Mouse (Mus musculus): ENCODE results near the gene Swi5. TPM values are rescaled to one million over a fixed set of nuclear protein-coding genes. Genes with fewer than 3 reads are reported as not detected.

The Swi5 gene
- polyA plus RNA-seq, 1 experiment from 2014 or later, result 169 TPM

DNA sequence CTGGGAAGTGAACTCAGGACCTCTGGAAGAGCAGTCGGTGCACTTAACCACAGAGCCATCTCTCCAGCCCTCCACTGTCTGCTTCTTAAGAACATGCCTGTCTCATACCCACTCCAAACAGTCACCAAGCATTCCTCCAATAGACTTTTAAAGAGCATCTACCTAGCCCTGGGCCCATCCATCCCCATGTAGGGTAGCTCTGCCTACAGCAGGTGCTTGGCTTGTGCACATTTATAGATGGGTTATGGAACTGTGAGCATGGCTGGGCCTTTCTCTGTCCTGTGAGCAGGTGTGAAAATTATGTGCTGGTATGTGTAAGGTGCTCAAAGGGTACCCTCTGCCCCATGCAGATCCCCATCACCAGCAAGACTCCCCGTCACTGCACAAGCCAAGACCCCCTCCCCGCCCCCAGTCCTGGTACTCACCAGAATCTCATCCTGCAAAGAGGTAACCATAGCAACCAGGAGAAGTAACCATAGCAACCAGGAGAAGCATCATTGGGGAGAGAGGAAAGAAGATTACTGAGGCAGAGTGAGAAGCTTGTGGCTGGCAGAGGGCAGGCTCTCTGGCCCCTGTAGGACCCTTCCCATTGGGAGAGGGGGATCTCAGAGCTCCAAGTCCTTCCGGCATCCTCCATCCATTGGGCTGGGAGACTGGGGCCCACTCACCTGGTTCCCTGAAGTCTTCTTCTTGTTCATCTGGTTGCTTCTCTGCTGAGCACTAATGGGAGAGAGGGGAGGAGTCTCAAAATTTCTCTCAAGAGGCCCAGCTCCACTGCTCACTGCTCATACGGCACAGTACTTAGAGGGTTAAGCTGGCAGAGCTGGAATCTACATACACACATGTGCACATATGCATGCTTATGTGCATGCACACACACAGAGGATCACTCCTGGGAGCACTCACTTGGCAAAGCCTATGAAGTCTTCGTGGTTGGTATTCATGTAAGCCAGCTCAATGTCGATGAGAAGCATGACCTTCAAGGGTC, 35.2 kb upstream of the Swi5 start:
- H3K9me3 ChIP-seq (ENCODE audit: control insufficient read depth, low read length), result no peaks in the 10 kb centered on the region
- peak overlapping the region; percentile 1; the same call in 1 of the 2 replicates for H3K9ac ChIP-seq (replicated peaks; ENCODE audit: low read length)
- no peaks in the 10 kb centered on the region for H3K27me3 ChIP-seq (ENCODE audit: control insufficient read depth, insufficient read depth, low read length)
- H3K36me3 ChIP-seq (ENCODE audit: control insufficient read depth, insufficient read depth, low read length), result peaks cover 6% of the 10 kb centered on the region
- H3K4me2 ChIP-seq (ENCODE audit: low read length), result peak overlapping the region; percentile 31
- DNase-seq (peak; percentile 89), ATAC-seq (ENCODE audit: low FRiP score, low TSS enrichment) (peak; percentile 79)
- H3K4me1 ChIP-seq (ENCODE audit: control insufficient read depth, insufficient read depth, low read length), result peaks cover 27% of the 10 kb centered on the region
- 41% methylated on average over 7 of the region's 7 CpGs for WGBS
- peak overlapping the region; percentile 93 for H3K27ac ChIP-seq (replicated peaks; ENCODE audit: low read depth, low read length)
- H3K4me3 ChIP-seq (replicated peaks; ENCODE audit: low read depth, low read length), result no peak overlapping the region

DNA sequence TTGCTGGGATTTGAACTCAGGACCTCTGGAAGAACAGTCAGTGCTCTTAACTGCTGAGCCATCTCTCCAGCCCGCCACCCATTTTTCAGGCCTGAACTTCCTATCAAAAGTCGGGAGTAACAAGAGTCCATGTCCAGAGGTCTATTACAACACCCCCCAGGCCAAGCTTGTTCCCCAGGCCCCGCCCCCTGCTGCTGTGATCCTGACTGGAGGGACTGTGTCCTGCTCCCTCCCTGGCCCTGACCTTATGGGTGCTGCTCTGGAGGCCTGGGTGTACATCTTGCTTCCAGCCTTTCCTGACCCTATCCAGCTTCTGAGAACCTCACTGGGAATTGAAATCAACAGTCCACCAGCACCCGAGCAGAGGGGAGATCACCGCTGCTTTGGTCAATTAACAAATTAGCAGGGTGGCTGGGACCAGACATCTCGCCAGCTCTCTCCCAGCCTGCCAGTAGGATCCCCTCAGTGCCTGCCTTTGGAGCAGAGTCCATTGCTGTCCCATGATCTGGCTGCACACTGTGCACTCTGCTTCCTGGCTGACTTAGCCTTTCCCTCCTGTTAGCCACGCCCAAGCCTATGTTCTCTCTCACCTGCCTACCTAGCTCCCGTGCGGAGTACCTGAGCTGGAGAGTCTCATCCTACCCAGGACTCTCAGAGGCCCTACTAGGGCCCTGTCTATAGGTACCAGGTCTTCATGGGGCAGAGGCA, 33.9 kb upstream of the Swi5 start:
- DNase-seq (no peak), ATAC-seq (ENCODE audit: low FRiP score, low TSS enrichment) (no peak)
- peaks cover 29% of the 10 kb centered on the region for H3K4me1 ChIP-seq (ENCODE audit: control insufficient read depth, insufficient read depth, low read length)
- no peak overlapping the region for H3K4me2 ChIP-seq (ENCODE audit: low read length)
- H3K9me3 ChIP-seq (ENCODE audit: control insufficient read depth, low read length), result no peaks in the 10 kb centered on the region
- H3K27ac ChIP-seq (replicated peaks; ENCODE audit: low read depth, low read length), result peak overlapping the region; percentile 93
- peaks cover 6% of the 10 kb centered on the region for H3K36me3 ChIP-seq (ENCODE audit: control insufficient read depth, insufficient read depth, low read length)
- H3K4me3 ChIP-seq (replicated peaks; ENCODE audit: low read depth, low read length), result no peak overlapping the region
- no peaks in the 10 kb centered on the region for H3K27me3 ChIP-seq (ENCODE audit: control insufficient read depth, insufficient read depth, low read length)
- 78% methylated on average over 9 of the region's 9 CpGs for WGBS
- no peak overlapping the region; the same call in 1 of the 2 replicates for H3K9ac ChIP-seq (replicated peaks; ENCODE audit: low read length)

DNA sequence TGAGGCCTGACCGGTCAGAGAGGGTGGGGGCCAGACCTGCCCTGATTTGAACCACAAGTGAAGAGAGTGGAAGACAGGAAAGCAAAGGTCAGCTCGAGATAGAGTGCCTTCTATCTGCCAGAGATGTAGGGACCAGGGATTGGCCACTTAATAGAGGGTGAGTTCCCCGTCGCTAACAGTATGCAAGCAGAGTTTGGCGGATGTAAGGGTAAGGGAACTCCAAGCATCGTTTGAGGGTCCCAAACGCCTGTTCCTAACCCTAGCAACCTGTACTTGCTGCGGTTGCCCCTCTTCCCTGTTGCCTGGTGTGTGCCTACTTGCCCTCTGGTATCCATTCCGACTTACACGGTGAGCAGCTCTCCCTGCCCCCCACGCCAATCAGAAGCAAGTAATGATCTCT, 32.8 kb upstream of the Swi5 start:
- Histone ChIP-seq H3K4me2 (ENCODE audit: low read length) (no peak overlapping the region), H3K27me3 (ENCODE audit: control insufficient read depth, insufficient read depth, low read length) (no peaks in the 10 kb centered on the region), H3K27ac (replicated peaks; ENCODE audit: low read depth, low read length) (no peak overlapping the region), H3K9ac (replicated peaks; ENCODE audit: low read length) (no peak overlapping the region), H3K4me3 (replicated peaks; ENCODE audit: low read depth, low read length) (no peak overlapping the region), H3K9me3 (ENCODE audit: control insufficient read depth, low read length) (no peaks in the 10 kb centered on the region), H3K4me1 (ENCODE audit: control insufficient read depth, insufficient read depth, low read length) (peaks cover 29% of the 10 kb centered on the region), H3K36me3 (ENCODE audit: control insufficient read depth, insufficient read depth, low read length) (peaks cover 11% of the 10 kb centered on the region)
- ATAC-seq (ENCODE audit: low FRiP score, low TSS enrichment) (no peak), DNase-seq (no peak)
- WGBS, result 72% methylated on average over 11 of the region's 11 CpGs

DNA sequence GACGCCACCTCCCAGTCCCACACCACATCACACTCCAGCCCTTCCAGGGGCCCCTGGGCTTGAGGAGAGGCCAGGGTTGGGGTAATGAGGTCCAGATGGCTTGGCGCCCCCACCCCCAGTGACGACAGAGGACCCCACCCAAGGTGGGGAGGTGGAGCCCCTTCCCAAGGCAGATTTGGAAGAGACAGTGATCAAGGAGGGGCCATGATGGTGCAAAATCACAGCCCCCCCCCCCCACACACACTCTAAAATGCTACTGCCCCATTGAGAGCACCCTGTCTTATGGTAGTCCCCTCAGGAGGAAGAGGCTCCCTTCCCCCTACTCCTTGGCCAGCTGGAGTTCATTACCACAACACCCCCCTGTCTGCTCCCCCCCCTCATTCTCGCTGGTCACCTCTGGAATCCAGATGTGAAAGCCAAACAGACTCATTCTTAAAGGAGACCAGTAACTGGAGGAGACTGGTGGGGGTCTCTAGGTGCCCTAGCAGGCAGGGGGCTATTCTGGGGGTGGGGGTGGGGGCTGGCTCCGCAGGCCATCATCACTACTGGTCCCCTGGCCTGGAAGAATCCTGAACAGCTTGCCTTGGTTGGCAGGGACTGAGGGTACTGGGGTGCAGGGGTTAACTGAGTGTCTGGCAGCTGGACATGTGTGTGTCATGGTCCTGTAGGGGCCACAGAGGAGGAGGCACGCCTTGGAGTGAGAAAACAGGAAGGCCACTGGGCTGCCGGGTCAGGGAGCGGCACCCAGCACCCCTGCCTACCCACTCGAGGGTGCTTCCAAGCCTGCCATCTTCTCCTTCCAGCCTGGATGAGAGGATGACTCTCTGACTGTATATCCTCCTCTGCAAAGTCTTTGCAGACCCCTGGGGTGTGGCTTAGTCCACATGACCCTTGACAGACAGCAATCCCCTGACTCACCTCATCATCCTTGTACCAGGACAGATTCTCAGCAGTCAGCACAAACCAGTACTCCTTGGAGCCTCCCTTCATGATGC, 32.0 kb upstream of the Swi5 start:
- peaks cover 16% of the 10 kb centered on the region for H3K36me3 ChIP-seq (ENCODE audit: control insufficient read depth, insufficient read depth, low read length)
- H3K4me1 ChIP-seq (ENCODE audit: control insufficient read depth, insufficient read depth, low read length), result peaks cover 29% of the 10 kb centered on the region
- no peak for DNase-seq
- no peak overlapping the region for H3K4me3 ChIP-seq (replicated peaks; ENCODE audit: low read depth, low read length)
- H3K27me3 ChIP-seq (ENCODE audit: control insufficient read depth, insufficient read depth, low read length), result no peaks in the 10 kb centered on the region
- WGBS, result 60% methylated on average over 9 of the region's 9 CpGs
- H3K9me3 ChIP-seq (ENCODE audit: control insufficient read depth, low read length), result no peaks in the 10 kb centered on the region
- no peak overlapping the region for H3K27ac ChIP-seq (replicated peaks; ENCODE audit: low read depth, low read length)
- ATAC-seq (ENCODE audit: low FRiP score, low TSS enrichment), result no peak
- no peak overlapping the region for H3K4me2 ChIP-seq (ENCODE audit: low read length)
- H3K9ac ChIP-seq (replicated peaks; ENCODE audit: low read length), result no peak overlapping the region

DNA sequence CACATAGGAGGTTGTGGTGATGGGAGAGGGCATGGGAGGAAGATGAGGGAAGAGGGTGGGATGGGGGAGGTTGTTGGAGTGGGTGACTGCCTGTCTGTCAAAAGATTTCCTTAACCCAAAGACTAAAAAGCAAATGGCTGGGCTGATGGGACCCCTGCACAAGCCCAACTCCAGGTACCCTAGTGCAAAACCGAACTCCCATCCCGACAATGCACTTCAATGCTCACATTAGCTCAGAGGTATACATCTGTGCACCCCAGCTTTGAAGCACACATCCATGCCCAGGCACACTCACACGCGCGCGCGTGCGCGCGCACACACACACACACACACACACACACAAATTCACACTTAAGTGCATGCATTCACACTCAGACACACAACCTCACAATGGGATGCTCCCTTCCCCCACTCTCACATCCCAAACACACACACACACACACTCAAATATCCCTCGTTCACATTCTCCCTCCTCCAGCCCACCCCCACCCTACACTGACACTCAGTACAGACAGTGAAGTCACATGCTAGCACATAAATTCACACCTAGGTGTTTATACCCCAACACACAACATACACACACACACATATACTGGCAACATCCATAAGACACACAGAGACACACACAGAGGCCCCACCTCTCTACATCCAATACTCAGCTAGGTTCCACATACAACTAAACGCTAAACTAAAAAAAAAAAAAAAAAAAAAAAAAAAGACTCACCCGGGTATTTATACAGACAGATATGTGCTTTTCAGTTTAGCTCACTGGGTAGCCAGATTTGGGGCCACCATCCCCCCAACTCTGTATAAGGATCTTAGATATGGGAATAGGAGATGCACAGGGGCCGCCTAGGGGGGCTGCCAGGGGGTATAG, 31.1 kb upstream of the Swi5 start:
- Histone ChIP-seq H3K27me3 (ENCODE audit: control insufficient read depth, insufficient read depth, low read length) (no peaks in the 10 kb centered on the region), H3K27ac (replicated peaks; ENCODE audit: low read depth, low read length) (no peak overlapping the region), H3K4me3 (replicated peaks; ENCODE audit: low read depth, low read length) (no peak overlapping the region), H3K9ac (replicated peaks; ENCODE audit: low read length) (no peak overlapping the region), H3K4me2 (ENCODE audit: low read length) (peak overlapping the region; percentile 39), H3K9me3 (ENCODE audit: control insufficient read depth, low read length) (no peaks in the 10 kb centered on the region), H3K4me1 (ENCODE audit: control insufficient read depth, insufficient read depth, low read length) (peaks cover 29% of the 10 kb centered on the region), H3K36me3 (ENCODE audit: control insufficient read depth, insufficient read depth, low read length) (peaks cover 22% of the 10 kb centered on the region)
- ATAC-seq (ENCODE audit: low FRiP score, low TSS enrichment) (no peak), DNase-seq (no peak)
- 81% methylated on average over 14 of the region's 14 CpGs for WGBS

DNA sequence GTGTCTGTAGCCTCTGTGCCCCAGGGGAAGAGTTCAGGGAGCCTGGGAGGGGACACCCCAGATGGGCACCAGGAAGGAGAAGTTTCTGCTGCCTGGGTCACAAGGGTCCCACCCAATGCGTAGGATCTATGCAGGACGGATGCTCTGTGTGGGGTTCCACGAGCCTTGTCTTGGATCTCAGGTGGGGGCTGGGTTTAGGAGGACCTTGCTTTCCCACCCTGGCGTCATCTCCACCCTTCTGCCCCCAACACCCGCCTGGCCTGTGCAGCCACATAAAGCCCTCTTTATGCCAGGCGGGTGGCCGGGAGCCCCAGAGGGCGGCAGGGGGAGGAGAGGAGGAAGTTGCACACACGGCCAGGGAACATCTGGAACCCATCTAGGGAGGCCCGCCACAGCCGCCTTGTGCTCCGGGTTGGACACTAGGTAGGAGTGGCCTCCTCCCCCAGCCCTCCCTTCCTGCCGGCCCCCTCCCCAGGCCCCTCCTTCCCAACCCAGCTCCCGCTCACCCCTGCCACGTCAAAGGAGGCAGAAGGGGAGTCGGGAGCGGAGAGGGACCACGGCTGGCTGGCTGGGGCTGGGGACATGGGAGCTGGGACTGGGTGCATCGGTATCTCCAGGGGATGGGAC, 30.0 kb upstream of the Swi5 start:
- 0 out of 2 replicates have a peak overlapping the region, but pooled peaks have one; percentile 20 for H3K27ac ChIP-seq (replicated peaks; ENCODE audit: low read depth, low read length)
- no peak overlapping the region for H3K4me3 ChIP-seq (replicated peaks; ENCODE audit: low read depth, low read length)

DNA sequence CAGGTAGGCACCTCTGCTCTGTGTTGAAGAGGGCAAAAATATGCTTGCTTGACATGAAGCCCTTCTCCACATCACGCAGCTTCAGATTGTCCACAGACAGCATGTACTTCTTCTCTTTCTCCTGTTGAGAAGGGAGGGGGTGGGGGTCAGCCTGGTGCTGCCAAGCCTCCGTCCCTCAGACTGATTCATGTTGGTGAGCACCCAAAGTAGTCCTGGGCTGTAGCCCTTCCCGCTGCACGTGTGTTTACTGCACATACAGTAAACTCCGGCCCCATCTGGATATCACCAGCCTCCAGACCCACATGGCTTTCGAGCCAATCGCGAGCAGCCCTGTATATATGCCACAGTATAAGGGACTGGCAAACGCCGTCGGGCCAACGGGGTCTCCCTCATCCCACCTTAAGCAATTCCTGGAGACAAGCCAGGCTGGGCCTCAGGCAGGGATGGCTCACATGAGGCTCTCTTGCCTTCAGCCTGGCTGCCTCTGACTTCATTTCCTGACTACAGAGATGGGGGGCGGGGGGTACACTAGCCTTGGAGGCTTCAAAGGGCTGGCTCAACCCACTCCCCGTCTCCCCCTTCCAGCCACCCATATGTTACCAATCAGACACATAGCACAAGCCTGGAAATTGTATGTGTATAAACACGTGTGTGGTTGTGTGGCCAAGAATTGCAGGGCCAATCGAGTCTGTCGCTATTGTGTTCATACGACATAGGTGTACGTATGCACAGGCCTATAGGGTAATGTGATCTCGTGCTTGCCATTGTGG, 29.2 kb upstream of the Swi5 start:
- peaks cover 13% of the 10 kb centered on the region for H3K4me1 ChIP-seq (ENCODE audit: control insufficient read depth, insufficient read depth, low read length)
- H3K27ac ChIP-seq (replicated peaks; ENCODE audit: low read depth, low read length), result 0 out of 2 replicates have a peak overlapping the region, but pooled peaks have one; percentile 20
- H3K4me3 ChIP-seq (replicated peaks; ENCODE audit: low read depth, low read length), result no peak overlapping the region
- peaks cover 33% of the 10 kb centered on the region for H3K36me3 ChIP-seq (ENCODE audit: control insufficient read depth, insufficient read depth, low read length)
- DNase-seq (no peak), ATAC-seq (ENCODE audit: low FRiP score, low TSS enrichment) (no peak)
- H3K9ac ChIP-seq (replicated peaks; ENCODE audit: low read length), result no peak overlapping the region
- no peaks in the 10 kb centered on the region for H3K9me3 ChIP-seq (ENCODE audit: control insufficient read depth, low read length)
- no peak overlapping the region for H3K4me2 ChIP-seq (ENCODE audit: low read length)
- 81% methylated on average over 20 of the region's 20 CpGs for WGBS
- peaks cover under 1% of the 10 kb centered on the region; the same call in 1 of the 2 replicates for H3K27me3 ChIP-seq (ENCODE audit: control insufficient read depth, insufficient read depth, low read length)

More for the DNA sequence above, 30.0 kb upstream of the Swi5 start:
- DNase-seq (peak; percentile 43), ATAC-seq (ENCODE audit: low FRiP score, low TSS enrichment) (peak; percentile 8; the same call in 1 of the 2 replicates)
- H3K4me1 ChIP-seq (ENCODE audit: control insufficient read depth, insufficient read depth, low read length), result peaks cover 21% of the 10 kb centered on the region
- peaks cover 33% of the 10 kb centered on the region for H3K36me3 ChIP-seq (ENCODE audit: control insufficient read depth, insufficient read depth, low read length)
- no peaks in the 10 kb centered on the region for H3K27me3 ChIP-seq (ENCODE audit: control insufficient read depth, insufficient read depth, low read length)
- peak overlapping the region; percentile 39 for H3K4me2 ChIP-seq (ENCODE audit: low read length)
- no peak overlapping the region for H3K9ac ChIP-seq (replicated peaks; ENCODE audit: low read length)
- WGBS, result 12% methylated on average over 18 of the region's 19 CpGs
- H3K9me3 ChIP-seq (ENCODE audit: control insufficient read depth, low read length), result no peaks in the 10 kb centered on the region
